Mouse (Mus musculus): ENCODE results near the gene Col1a1.
A peak's percentile ranks its signal among the peaks of the same experiment; 100 is the strongest.

Col1a1 gene

DNA sequence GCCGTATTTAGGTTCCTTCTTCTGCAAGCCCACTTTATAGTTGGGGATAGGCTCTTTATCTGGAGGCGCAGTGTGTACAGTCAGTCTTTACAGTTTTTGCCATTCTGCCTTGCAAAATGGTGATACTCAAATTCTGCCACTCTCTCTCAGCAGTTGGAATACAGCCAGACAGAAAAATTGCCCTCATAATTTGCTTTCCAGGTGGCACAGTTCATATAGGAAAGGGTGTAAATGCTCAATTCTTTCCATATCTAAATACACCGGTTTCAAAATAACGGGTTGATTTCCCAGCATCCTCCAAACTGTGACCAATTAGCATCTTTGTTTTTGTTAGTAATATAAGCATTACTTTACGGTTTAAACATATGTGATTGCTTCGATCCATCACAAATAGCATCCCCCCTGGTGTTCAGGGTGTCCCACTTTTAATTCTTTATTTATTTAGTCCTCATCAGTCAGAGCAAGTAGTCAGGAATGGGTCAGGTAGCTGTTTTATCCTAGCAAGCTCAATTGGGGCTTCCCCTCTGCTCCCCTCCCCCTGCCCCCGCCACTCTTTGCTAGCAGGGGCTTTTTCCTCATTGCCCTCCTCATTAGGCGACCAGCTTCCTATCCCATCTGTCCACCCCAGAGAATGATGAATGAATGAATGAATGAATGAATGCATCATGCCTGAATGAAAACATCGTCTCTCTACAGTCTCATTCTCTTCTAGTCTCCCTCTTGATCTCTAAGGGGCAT is 42.3 kb downstream of the Col1a1 start:
- DNase-seq = no peak

DNA sequence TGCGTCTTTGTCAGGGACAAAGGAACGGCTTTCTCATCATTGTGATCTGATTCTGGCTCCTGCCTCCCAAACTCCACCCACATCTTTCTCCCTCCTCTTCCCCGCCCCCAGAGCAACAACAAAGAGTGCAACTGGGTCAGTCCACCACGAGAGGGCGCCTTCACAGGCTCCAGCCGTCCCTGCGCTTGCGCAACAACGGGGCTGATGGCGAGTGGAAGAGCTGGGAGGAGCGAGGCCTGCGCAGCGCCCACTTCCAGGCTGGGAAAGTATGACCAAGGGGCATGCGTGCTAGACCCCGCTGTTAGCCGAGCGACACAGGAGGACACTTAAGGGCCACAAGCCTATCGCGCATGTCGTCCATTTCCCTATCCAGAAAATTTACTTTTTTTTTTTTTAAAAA is 42.9 kb downstream of the Col1a1 start:
- peak; percentile 89 to 93 for DNase-seq

DNA sequence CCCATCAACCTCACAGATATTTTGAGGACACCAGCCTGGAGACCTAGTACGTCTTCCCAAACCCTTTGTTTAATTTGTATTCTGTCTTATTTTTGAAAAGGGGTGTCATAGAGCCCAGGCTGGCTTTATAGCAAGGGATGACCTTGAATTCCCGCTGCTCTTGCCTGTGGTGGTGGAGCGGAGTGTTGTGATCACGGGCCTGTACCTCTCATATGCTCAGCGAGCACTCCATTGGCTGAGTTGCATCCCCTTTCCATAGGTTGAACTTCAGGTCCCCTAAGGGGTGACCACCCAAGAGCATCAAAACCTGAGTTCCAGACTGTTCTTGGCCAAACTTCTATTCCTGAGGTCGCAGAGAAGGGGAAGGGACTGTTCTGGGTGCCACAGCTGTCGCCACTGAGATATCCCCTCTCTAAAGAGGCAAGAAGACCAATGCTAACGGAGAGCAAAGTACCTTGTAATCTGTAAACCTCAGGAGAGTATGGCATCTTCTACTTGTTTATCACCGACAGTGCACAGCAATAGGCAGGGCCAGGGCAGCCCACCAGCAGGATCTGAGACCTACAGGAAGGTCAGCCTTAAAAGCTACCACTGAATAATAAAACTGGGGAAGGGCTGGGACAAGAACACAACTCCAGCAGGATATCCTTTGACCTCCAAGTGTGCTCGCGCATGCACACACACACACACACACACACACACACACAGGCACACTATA is 43.6 kb downstream of the Col1a1 start:
- DNase-seq = no peak

DNA sequence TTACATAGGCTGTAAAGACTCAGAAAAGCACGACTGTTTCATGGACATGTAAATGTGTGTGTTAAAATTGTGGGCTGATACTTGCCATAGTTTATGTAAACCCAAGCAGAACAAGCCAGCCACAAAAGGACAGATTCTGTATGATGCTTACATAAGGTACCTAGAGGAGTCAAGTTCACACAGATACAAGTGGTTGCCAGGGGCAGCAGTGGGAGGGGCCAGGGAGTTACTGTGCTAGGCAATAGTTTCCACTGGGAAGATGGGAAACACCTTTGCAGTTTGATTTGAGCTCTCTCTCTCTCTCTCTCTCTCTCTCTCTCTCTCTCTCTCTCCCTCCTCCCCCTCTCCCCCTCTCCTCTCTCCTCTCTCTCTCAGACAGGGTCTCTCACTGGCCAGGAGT is 49.1 kb downstream of the Col1a1 start:
- no peak for DNase-seq

DNA sequence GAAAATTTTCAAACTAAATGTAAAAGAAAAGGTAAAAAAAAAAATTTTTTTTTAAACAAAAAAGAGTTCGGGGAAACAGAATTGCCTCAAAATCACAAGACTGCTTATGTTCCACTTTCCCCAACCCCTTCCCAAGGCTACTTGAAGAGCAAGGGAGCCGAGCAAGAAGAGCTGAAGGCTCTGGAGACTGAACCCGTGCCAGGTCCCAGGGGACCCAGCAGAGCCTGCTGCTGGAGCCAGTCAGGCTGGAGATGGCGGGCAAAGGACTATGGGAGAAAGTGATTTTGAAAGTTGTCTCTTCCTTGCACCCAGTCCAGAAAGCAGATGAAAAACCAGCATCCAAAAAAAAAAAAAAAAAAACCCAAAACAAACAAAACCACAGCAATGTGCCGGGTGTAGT is 49.8 kb downstream of the Col1a1 start:
- DNase-seq = no peak

DNA sequence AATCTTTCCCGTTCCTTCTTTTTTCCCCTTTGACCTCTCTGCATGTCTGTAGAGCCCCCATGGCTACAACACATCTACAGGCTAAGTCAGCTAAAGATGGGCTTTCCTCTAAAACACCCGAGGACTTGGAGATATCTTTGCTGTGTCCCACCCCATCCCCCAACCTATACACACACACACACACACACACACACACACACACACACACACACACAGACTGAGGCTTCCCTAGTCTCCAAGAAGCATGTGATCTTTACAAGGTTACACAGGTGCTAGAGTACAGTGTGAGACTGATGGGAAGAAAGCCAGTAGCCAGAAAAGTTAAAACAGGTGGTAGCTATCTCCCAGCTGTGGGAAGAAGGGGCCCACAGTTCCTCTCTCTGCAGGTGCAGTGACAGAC is 50.4 kb downstream of the Col1a1 start:
- DNase-seq = no peak

DNA sequence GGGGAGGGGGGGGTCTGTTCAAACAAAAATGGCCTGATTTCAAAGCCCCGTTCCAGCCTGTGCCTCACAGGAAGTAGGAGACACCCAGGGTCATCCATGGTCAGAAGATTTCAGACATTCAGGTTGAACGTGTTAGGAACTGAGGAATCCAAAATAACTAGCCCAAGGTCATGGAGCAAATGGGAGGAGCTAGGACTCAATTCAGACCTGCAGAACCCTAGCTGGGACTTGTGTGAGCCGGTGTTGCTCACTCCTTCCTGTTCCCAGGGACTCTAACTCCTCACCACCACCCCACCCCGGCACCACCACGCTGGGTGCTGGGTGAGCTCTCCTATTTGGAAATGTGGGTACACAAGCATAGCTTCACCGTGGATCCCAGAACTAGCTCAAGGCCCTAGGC is 51.3 kb downstream of the Col1a1 start:
- DNase-seq = no peak

DNA sequence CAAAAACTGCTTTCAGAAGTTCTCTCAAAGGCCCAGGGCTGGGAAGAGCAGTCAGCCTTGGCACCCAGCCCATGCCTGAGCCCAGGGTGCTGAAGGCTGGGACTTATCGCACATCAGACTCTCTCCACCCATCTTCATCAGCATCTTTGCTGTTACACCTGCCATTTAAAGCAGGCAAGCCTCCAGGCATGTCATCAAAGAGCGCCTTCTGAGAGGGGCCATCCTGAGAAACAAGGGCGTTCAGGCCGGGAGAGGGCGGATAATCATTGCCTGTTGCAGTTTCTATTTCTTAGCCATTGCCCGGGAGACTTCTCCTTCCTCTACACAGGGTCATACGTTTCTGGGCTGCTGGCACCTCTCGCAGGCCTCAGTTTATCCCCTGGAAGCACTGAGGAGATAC is 51.8 kb downstream of the Col1a1 start:
- DNase-seq = no peak

DNA sequence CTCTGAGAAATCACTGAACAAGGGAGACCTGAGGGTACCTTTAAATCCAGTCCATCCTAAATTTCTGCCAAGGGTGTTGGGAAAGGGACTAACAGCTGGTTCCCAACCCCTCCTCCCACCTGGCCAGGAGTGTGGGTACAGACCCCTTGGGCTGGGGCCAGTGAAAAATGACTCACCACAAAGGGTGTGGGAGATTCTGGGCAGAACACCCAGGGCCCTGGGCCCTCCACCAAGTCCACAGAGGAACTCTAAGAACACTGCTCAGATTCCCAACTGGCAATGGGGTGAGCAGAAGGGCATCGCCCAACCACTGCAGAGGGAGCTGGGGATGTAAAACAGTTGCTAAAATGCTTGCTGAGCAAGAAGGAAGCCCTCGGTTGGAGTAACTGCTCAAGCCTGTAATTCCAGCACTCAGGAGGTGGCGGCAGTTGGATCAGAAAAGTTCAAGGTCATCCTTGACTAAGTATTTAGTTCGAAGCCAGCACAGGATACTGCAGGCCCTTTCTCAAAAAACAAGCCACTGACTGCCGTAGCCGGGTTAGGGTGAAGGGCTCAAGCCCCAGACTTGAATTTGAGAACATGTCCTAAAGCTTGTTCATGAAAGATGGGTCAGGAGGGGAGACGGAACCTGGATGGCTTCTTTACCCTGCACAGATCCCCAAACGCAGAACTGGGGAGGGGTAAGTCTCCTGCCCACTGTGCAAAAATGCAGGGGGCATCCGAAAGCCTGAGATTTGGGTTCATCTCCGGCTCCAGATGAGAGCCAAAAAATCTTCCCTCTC is 52.9 kb downstream of the Col1a1 start:
- DNase-seq = no peak

DNA sequence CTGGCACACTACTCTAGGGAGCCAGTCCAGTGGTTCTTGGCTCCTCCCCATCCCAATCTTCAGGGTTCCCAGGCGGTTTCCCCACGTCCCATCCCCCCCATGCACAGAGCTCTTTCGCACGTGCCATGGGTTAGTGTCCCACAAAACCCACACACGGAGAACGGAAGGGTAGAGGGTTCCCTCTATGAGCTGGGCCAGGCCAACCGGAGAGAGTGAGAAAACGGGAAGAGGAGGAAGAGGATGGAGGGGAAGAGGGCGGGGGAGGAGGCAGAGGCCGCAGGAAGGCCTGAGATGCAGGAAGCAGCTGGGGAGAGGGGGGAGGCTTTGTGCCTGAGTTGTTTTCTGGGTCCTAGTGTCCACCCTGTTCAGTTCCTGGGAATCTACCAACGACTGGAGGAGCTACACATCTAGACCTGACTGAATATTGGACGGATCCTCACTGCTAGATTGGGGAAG is 53.6 kb downstream of the Col1a1 start:
- DNase-seq = peak; percentile 55 to 68

DNA sequence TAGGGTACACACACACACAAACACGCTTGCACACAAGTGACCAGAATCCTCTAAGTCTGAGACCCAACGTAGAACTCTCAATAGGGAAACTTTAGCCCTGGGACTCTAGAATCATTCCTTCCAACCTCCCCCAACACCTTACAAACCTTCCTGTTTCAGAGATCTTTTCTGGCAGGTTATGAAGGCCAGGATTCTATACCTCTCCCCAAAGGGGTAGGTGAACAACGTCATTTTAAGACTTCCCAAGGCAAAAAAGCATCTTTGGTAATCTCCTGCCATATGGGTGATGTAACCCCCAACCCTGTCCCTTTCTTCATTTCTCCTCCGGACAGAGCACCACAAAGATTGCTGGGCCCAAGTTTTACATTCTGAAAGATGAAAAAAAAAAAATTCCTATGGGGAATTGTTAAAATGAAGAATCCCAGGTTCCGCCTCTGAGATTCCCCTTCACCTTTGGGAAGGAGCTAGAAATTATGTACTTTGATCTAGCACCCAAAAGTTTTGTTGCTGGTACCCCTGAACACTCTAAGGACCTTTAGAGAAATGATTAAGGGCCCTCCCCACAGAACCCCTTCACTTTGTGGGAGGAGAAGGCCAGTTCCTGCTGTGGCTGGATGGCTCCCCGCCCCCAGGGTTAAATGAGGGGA is 54.2 kb downstream of the Col1a1 start:
- DNase-seq = no peak

DNA sequence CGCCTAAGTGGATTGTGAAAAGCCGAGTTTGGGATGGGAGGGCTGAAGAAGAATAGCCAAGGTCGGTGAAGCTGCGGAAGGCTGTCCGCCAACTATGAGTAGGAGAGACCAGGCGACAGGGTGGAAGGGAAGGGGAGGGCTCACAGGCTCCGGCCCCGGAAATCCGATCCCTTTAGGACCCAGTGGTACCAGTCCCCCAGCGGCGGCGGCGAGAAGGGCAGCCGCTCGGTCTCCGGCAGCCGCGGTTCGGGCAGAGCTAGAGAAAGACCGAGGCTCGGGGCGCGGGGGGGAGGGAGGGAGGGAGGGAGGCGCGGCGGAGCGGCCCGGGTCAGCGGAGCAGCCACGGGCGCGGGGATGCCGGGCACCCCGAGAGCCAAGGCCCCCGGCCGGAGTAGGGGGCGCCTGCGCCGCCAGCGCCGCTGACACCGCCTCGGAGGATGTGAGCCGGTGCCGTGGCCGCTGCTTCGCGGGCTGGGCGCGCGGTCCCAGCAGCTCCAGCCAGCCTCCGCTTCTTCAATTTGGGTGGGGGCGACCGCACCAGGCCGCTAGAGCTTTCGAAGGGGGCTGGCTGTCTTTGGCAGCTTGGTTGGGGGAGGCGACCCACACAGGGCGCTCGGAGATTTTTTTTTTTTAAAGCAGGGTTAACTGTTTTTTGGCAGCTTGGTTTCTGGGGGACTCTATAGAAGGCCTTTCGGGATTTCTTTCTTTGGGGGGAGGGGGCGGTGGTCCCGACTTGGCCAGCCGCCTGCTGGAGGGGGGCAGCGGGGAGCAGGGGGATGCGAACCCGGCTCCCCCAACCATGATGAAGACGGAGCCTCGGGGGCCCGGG is 54.9 kb downstream of the Col1a1 start, which contains the start of gene Ppp1r9b:
Gene Ppp1r9b (plus strand): TSS at position 287 of the 829 bp plus-strand sequence.
- peak; percentile 85 to 92 for DNase-seq

DNA sequence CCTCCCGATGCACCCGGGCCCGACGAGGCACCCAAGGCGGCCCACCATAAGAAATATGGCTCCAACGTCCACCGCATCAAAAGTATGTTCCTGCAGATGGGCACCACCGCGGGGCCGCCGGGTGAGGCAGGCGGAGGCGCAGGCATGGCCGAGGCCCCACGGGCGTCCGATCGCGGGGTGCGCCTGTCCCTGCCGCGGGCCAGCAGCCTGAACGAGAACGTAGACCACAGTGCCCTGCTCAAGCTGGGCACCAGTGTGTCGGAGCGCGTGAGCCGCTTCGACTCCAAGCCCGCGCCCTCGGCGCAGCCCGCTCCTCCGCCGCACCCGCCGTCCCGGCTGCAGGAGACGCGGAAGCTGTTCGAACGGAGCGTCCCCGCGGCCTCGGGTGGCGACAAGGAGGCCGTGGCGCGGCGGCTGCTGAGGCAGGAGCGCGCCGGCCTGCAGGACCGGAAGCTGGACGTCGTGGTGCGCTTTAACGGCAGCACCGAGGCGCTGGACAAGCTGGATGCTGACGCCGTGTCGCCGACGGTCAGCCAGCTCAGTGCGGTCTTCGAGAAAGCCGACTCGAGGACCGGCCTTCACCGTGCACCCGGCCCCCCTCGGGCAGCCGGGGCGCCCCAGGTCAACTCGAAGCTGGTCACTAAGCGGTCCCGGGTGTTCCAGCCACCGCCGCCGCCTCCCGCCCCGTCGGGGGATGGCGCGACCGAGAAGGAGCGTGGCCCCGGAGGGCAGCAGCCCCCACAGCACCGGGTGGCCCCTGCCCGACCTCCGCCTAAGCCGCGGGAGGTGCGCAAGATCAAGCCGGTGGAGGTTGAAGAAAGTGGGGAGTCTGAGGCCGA is 55.8 kb downstream of the Col1a1 start:
- DNase-seq = peak; percentile 42 to 63

DNA sequence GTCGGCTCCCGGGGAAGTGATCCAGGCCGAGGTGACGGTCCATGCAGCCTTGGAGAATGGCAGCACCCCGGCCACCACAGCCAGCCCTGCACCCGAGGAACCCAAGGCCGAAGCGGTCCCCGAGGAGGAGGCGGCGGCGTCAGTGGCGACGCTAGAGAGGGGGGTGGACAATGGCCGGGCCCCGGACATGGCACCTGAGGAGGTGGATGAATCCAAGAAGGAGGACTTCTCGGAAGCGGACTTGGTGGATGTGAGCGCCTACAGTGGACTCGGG is 56.4 kb downstream of the Col1a1 start:
- DNase-seq = no peak

DNA sequence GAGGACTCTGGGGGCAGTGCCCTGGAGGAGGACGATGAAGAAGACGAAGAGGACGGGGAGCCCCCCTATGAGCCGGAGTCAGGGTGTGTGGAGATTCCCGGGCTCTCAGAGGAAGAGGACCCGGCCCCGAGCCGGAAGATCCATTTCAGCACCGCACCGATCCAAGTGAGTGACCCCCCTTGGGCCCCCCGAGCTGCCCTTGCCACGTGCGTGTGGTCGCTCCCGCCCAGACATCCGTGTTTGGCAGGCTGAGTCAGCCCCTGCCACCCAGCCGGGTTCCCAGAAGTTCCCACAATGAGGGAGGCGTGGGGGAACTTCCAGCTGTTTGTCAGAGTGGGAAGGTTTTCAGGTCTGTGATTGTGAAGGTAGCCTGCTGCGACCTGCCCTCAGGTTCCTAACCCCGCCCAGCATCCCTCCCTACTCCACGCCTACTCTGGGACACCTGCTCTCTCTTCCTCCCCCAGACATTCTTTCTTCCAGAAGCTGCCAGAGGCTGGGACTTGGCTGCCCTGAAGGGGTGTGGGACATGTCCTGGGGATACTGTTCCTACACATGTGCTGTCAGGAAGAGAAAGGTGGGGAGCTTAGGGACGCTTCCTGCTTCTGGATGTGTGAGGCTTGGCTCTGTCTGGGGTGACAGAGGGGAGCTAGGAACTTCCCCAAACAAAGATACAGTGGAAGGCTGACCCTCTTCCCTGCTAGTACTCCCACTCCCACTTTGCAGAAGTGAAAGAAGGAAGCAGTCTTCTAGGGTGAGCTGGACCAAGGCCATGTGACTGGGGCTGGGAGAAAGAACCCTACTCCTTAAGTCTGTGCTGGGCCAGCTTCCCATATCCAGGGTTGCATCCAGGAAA is 57.0 kb downstream of the Col1a1 start:
- peak in 1 of 2 experiments; percentile 34 for DNase-seq

DNA sequence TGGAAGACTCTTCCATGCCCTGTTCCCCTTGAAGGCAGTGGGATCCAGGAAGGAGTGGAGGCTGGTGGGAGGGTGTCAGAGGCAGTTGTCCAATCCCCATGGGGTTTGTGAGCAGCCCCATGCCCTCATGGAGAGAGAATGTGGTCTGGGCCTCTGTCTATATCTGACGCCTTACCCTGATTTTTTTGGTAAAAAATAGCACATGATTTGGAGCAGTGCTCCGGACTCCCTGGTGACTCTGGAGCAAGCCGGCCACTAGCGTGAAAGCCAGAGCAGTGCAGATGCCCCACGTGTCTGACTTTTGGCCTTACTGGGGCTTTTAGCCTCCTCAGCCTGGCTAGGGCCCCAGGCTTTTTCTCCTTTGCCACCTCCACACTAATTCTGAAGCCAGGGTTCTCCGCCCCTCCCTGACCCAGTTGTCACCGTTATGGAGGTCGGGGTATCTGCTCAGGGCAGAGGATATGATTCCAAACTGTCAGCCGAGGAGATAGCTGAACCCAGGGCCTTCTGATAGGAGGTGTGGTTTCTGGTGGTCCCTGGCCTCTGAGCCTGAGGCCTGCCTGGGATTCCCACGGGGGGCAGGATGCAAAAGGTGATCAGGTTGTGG is 58.3 kb downstream of the Col1a1 start:
- no peak for DNase-seq

DNA sequence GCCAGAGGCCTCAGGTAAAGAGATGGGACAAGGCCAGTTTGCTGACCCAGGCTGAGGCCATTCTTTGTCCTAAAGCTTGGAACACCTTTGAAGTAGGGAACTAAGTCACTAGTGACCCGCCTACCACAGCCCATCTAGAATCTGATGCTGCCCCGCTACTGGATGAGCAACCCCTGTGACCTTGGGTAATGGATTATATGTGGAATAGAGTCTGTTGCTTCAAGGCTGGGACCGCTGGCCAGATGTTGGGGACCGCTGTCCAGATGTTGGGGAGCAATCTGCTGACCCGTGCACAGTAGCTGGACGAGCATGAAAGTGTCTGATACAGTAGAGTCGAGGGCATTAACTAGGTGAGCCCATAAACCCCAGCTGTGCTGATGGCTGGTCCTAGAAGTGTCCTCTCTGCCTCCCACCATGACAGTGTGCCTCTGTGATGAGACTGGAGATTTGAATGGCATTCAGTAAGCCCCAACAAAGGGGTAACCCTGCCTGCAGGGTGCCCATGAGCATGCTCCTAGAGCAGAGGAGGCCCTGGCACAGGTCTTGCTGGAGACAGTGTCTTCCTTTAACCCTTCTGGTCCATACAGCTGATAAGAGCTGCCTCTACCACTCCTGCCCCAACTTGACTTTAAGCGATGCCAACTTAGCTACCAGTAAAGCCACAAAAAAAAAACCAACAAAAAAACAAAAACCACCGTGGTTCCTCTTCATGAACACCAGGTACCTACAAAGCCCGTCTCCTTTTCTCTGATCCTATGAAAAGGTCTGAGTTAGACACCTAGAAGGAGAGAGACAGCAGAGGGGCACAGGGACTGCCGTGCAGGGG is 59.1 kb downstream of the Col1a1 start:
- DNase-seq = no peak

DNA sequence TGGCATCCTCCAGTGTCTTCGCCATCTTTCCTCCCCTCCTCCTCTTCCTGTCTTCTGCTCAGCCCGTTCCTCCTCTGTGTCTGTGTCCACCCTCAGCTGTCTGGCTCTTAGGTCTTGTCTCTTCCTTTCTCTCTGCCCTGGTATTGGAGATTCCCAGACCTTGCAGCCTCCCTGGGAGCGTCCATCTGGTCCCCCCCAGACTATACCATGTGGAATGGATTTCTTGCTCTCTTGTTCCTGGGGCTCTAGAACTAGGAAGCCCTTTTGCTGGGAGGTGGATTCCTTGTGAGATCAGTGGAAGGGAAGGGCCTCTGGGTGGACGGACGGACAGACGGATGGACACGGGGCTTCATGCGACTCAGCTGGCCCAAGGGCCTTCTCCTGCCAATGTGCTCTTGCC is 60.1 kb downstream of the Col1a1 start:
- DNase-seq = no peak

DNA sequence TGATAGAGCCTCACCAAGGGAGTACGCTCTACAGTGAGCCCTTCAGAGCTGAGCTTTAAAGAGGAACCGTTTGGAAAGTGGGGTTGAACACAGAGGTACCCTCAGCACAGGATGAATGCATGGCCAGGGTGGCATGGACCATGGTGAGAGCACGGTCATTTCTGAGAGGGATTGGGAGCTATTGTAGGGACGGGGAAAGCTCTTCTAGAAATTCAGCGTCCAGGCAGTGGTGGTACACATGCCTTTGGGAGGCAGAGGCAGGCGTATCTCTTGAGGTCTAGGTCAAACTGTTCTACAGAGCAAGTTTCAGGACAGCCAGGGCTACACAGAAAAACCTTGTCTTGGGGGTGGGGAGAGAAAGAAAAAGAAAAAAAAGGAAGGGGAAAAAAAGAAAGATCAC is 61.0 kb downstream of the Col1a1 start:
- DNase-seq = no peak

All from spleen, adult 18-20 months (tissue).